ENCODE assay signal across 25 mouse cellular contexts in the genomic region with DNA sequence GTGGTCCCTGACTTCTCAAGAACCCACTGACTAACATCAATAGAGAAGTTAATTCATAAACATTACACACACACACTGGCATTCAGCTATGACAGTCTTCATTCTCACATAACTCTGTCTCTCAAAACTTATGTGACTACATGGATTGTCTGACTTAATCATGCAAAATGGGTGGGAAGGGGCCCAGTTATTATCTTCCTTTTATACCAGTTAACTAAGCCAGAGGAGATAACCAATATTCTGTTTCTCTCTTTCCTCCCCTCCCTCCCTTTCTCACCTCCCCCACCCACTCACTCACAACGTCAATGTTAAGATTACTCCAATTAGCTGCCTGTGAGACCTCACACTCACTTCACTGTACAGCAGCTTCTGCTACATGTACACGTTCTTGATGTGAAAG. TPM values are rescaled to one million over a fixed set of nuclear protein-coding genes. Genes with fewer than 3 reads are reported as not detected.
DNase-seq lines count a peak whose midpoint lies in the region; ATAC-seq and TF ChIP-seq lines count a peak whose summit lies in the region.
"Had no signal": no experiment of that assay in that cellular context is flagged by ENCODE, and none has a peak within 500 bp of the region (broad histone marks: within the 10 kb centered on the region; RNA-seq: fewer than 3 reads in every experiment).

No protein-coding gene starts in this region.

- no peak for DNase-seq in liver, embryonic 11.5 days (ENCODE audit: low spot score)
- DNase-seq in liver (no peak), MEL (ENCODE audit: low read depth, low spot score) (peak; percentile 47)
- DNase-seq in liver, postnatal 0 days = no peak
- no peak for DNase-seq in liver, embryonic 13.5 days
- no peak for DNase-seq in spleen, postnatal 14 days (ENCODE audit: low spot score in 2 of 2)
- no peak for DNase-seq in urinary bladder, postnatal 25 days (ENCODE audit: low spot score)
- DNase-seq: adrenal gland, adult 2 months; adrenal gland, adult 8-10 months; adrenal gland, postnatal 10 days; adrenal gland, postnatal 14 days; adrenal gland, postnatal 25 days; adrenal gland, postnatal 36 days; B cell, adult 2 months; cerebellum, adult 11 months; cerebellum, adult 11-12 months; cerebellum, adult 18-20 months had no signal

- H3K27ac ChIP-seq in liver, embryonic 11.5 days (ENCODE audit: low read depth, low read length) = no peak overlapping the region
- no peak overlapping the region for H3K27ac ChIP-seq in liver, embryonic 12.5 days
- no peak overlapping the region for H3K27ac ChIP-seq in liver, postnatal 0 days (ENCODE audit: low read depth)
- H3K27ac ChIP-seq in MEL (ENCODE audit: control insufficient read depth, low read depth, low read length) = peak overlapping the region; percentile 45
- H3K27ac ChIP-seq in liver, embryonic 13.5 days = no peak overlapping the region

- no peak overlapping the region for H3K9ac ChIP-seq in liver, embryonic 11.5 days (ENCODE audit: low read depth, low read length)
- H3K9ac ChIP-seq in liver, embryonic 12.5 days = no peak overlapping the region
- H3K9ac ChIP-seq in liver, postnatal 0 days (replicated peaks) = no peak overlapping the region
- H3K9ac ChIP-seq in MEL (ENCODE audit: control insufficient read depth, low read depth, low read length, poor library complexity, severe bottlenecking) = no peak overlapping the region
- H3K9ac ChIP-seq in liver, embryonic 13.5 days = no peak overlapping the region

- TF ChIP-seq RAD21 in MEL (IDR thresholded peaks at IDR 0.05; ENCODE audit: low read depth, low read length) = no peak

- no peaks in the 10 kb centered on the region for H3K27me3 ChIP-seq in liver, embryonic 11.5 days (replicated peaks; ENCODE audit: control insufficient read depth, insufficient read depth, low read length)
- H3K27me3 ChIP-seq in liver, embryonic 12.5 days (replicated peaks) = no peaks in the 10 kb centered on the region
- no peaks in the 10 kb centered on the region for H3K27me3 ChIP-seq in liver, postnatal 0 days (ENCODE audit: insufficient read depth, low read length)
- no peaks in the 10 kb centered on the region for H3K27me3 ChIP-seq in MEL (ENCODE audit: control insufficient read depth in 1 of 2, insufficient read depth in 2 of 2, low read length in 2 of 2)
- H3K27me3 ChIP-seq in liver, embryonic 13.5 days = no peaks in the 10 kb centered on the region
- H3K27me3 ChIP-seq: CH12.LX had no signal

- TF ChIP-seq EP300 in liver, postnatal 0 days (IDR thresholded peaks at IDR 0.05; ENCODE audit: low read depth) = no peak
- peak; percentile 33 to 74; a peak in 3 of 4 replicates for TF ChIP-seq EP300 in MEL (IDR thresholded peaks at IDR 0.05; ENCODE audit: low read depth in 1 of 2, low read length in 2 of 2)

- 33% methylated on average over 2 of the region's 2 CpGs for WGBS in liver, embryonic 11.5 days
- 25% methylated on average over 2 of the region's 2 CpGs for WGBS in liver, embryonic 12.5 days (ENCODE audit: insufficient replicate concordance)
- 41% methylated on average over 2 of the region's 2 CpGs for WGBS in liver, postnatal 0 days (ENCODE audit: insufficient replicate concordance)
- WGBS in liver, embryonic 13.5 days (ENCODE audit: insufficient replicate concordance) = 24% methylated on average over 2 of the region's 2 CpGs

- H3K4me1 ChIP-seq in liver, embryonic 11.5 days (replicated peaks; ENCODE audit: control insufficient read depth, insufficient read depth, low read length) = no peaks in the 10 kb centered on the region
- H3K4me1 ChIP-seq in liver, embryonic 12.5 days = peaks cover 9% of the 10 kb centered on the region
- H3K4me1 ChIP-seq in liver, postnatal 0 days (ENCODE audit: insufficient read depth) = no peaks in the 10 kb centered on the region
- H3K4me1 ChIP-seq in MEL (ENCODE audit: control insufficient read depth in 1 of 2, insufficient read depth in 2 of 2, low read length in 2 of 2) = peaks cover 12 to 15% of the 10 kb centered on the region in 2 experiments
- H3K4me1 ChIP-seq in liver, embryonic 13.5 days (replicated peaks) = peaks cover 4% of the 10 kb centered on the region

- ATAC-seq in liver, embryonic 11.5 days (replicated peaks; ENCODE audit: low FRiP score) = peak; percentile 31; the same call in 1 of the 2 replicates
- peak; percentile 40; the same call in 1 of the 2 replicates for ATAC-seq in liver, embryonic 12.5 days
- no peak for ATAC-seq in liver, postnatal 0 days
- peak; percentile 54; the same call in 1 of the 2 replicates for ATAC-seq in liver, embryonic 13.5 days (ENCODE audit: low read depth)
- ATAC-seq: activated CD4-positive, CD25-positive, alpha-beta regulatory T cell, adult 4 months; CD4-positive, CD25-positive, alpha-beta regulatory T cell, adult 4 months; Patski had no signal

- no peaks in the 10 kb centered on the region for H3K9me3 ChIP-seq in liver, embryonic 11.5 days (ENCODE audit: control insufficient read depth, low read length)
- no peaks in the 10 kb centered on the region for H3K9me3 ChIP-seq in liver, embryonic 12.5 days (replicated peaks)
- no peaks in the 10 kb centered on the region for H3K9me3 ChIP-seq in liver, postnatal 0 days (ENCODE audit: low read length)
- H3K9me3 ChIP-seq in MEL (replicated peaks; ENCODE audit: insufficient read depth, low read length) = no peaks in the 10 kb centered on the region
- no peaks in the 10 kb centered on the region for H3K9me3 ChIP-seq in liver, embryonic 13.5 days (replicated peaks)
- H3K9me3 ChIP-seq: G1E had no signal

- no peaks in the 10 kb centered on the region for H3K79me2 ChIP-seq in MEL (ENCODE audit: control insufficient read depth, insufficient read depth, low read length, poor library complexity)

- no peak for TF ChIP-seq CTCF in liver, postnatal 0 days (IDR thresholded peaks at IDR 0.05; ENCODE audit: low read depth)
- TF ChIP-seq CTCF in MEL (IDR thresholded peaks at IDR 0.05 in 2 of 3, conservative IDR thresholded peaks at IDR 0.05 in 1 of 3; ENCODE audit: control insufficient read depth in 1 of 3, insufficient read depth in 1 of 3, low read depth in 2 of 3, low read length in 3 of 3, poor library complexity in 1 of 3, severe bottlenecking in 1 of 3) = no peak

- no peak for TF ChIP-seq POLR2A in MEL (IDR thresholded peaks at IDR 0.05; ENCODE audit: control insufficient read depth in 1 of 2, insufficient read depth in 1 of 2, low read depth in 1 of 2, low read length in 2 of 2, poor library complexity in 1 of 2)

- no peak overlapping the region for H3K4me2 ChIP-seq in liver, embryonic 11.5 days
- no peak overlapping the region for H3K4me2 ChIP-seq in liver, embryonic 12.5 days
- H3K4me2 ChIP-seq in liver, postnatal 0 days (ENCODE audit: low read depth, low read length) = no peak overlapping the region
- no peak overlapping the region for H3K4me2 ChIP-seq in liver, embryonic 13.5 days

- no peaks in the 10 kb centered on the region for H3K36me3 ChIP-seq in liver, embryonic 11.5 days (ENCODE audit: control insufficient read depth, insufficient read depth, low read length)
- H3K36me3 ChIP-seq in liver, embryonic 12.5 days = no peaks in the 10 kb centered on the region
- H3K36me3 ChIP-seq in liver, postnatal 0 days (replicated peaks; ENCODE audit: insufficient read depth, low read length) = no peaks in the 10 kb centered on the region
- H3K36me3 ChIP-seq in MEL (ENCODE audit: control insufficient read depth in 1 of 2, insufficient read depth in 2 of 2, low read length in 2 of 2) = peaks cover 0 to 19% of the 10 kb centered on the region in 2 experiments; a peak in 2 of 4 replicates
- no peaks in the 10 kb centered on the region for H3K36me3 ChIP-seq in liver, embryonic 13.5 days
- H3K36me3 ChIP-seq: G1E had no signal

- no peak overlapping the region for H3K4me3 ChIP-seq in liver, embryonic 11.5 days (ENCODE audit: low read depth, low read length)
- H3K4me3 ChIP-seq in liver, embryonic 12.5 days = no peak overlapping the region
- no peak overlapping the region for H3K4me3 ChIP-seq in liver, postnatal 0 days (ENCODE audit: low read depth, low read length)
- peak overlapping the region in 1 of 2 experiments; percentile 0; a peak in 1 of 4 replicates for H3K4me3 ChIP-seq in MEL (ENCODE audit: control insufficient read depth in 1 of 2, insufficient read depth in 1 of 2, low read depth in 2 of 2, low read length in 2 of 2)
- no peak overlapping the region for H3K4me3 ChIP-seq in liver, embryonic 13.5 days (replicated peaks)

TF ChIP-seq in MEL, 35 proteins besides CTCF, POLR2A, EP300 and RAD21 (continues in another document):
- 0 out of 2 replicates have a peak, but pooled peaks have one; percentile 38 for TF ChIP-seq RCOR1 (IDR thresholded peaks at IDR 0.05; ENCODE audit: low read depth, low read length)
- no peak for TF ChIP-seq ZKSCAN1 (IDR thresholded peaks at IDR 0.05; ENCODE audit: low read depth, low read length)
- no peak for TF ChIP-seq UBTF (IDR thresholded peaks at IDR 0.05; ENCODE audit: borderline replicate concordance, insufficient read depth, low read depth, low read length)
- no peak for TF ChIP-seq TBP (IDR thresholded peaks at IDR 0.05; ENCODE audit: low read depth, low read length)
- no peak for TF ChIP-seq MEF2A (IDR thresholded peaks at IDR 0.05; ENCODE audit: extremely low read depth, insufficient replicate concordance, low read depth, low read length, poor library complexity, severe bottlenecking)
- TF ChIP-seq JUND (IDR thresholded peaks at IDR 0.05; ENCODE audit: low read depth, low read length) = no peak
- peak; percentile 43; the same call in 1 of the 2 replicates for TF ChIP-seq ETS1 (IDR thresholded peaks at IDR 0.05; ENCODE audit: low read depth, low read length)
- TF ChIP-seq GATA1 (IDR thresholded peaks at IDR 0.05; ENCODE audit: low read depth, low read length) = peak; percentile 53
- TF ChIP-seq HCFC1 (IDR thresholded peaks at IDR 0.05; ENCODE audit: low read depth, low read length) = no peak
- no peak for TF ChIP-seq ELF1 (IDR thresholded peaks at IDR 0.05; ENCODE audit: low read depth, low read length)
- no peak for TF ChIP-seq USF1 (IDR thresholded peaks at IDR 0.05; ENCODE audit: low read depth, low read length)
- TF ChIP-seq SMC3 (IDR thresholded peaks at IDR 0.05; ENCODE audit: low read depth, low read length) = no peak
- no peak for TF ChIP-seq TAL1 (IDR thresholded peaks at IDR 0.05; ENCODE audit: low read length)
- TF ChIP-seq CHD2 (IDR thresholded peaks at IDR 0.05; ENCODE audit: low read length) = no peak
- TF ChIP-seq NRF1 (IDR thresholded peaks at IDR 0.05; ENCODE audit: insufficient read depth, low read depth, low read length, poor library complexity, severe bottlenecking) = no peak

RNA-seq across cellular contexts. Expression of gene Il31ra, which starts 3.9 kb away (rescaled TPM):
- polyA plus RNA-seq in liver, embryonic 11.5 days (2014; fragmentation: Nextera tagmentation; extraction: Ambion mirVana) = 0.06 and 0.08 TPM in 2 replicates
- 0.06 and 0.14 TPM in 2 replicates for polyA plus RNA-seq in liver, embryonic 12.5 days (2016; fragmentation: Nextera tagmentation; extraction: Ambion mirVana)
- 0.06 and 0.11 TPM in 2 replicates for polyA plus RNA-seq in liver, postnatal 0 days (2015; fragmentation: Nextera tagmentation; extraction: Ambion mirVana)
- total RNA-seq in MEL (2012; rRNA removed) = 2.1 and 2.2 TPM in 2 replicates
- polyA plus RNA-seq in MEL (2012; ENCODE audit: insufficient read depth in 1 of 2, insufficient read length in 2 of 2, low read depth in 1 of 2, low replicate concordance in 2 of 2, missing spikeins in 1 of 2) = 1 to 10 TPM in 1 of 2 experiments, not detected in 1; 2.1 TPM
- 0.06 and 0.12 TPM in 2 replicates for polyA plus RNA-seq in liver, embryonic 13.5 days (2015; fragmentation: Nextera tagmentation; extraction: Ambion mirVana)
- total RNA-seq: CH12.LX, ES-E14 had no signal
- polyA plus RNA-seq: C2C12, G1E, Patski had no signal
